Mouse (Mus musculus): ENCODE measurements at regions not wholly inside any gene's neighbourhood (a gene's known extent, or its start where the extent isn't known, plus 50 kb on each side); places are given as distances from the start of the nearest gene placed in this dataset.
"Not testable (repeated sequence)": the region's sequence is repeated elsewhere in the genome, so short reads cannot be mapped to it uniquely, and the experiment has no call there.

- ATAC-seq (replicated peaks in 1 of 2; ENCODE audit: insufficient read depth in 1 of 2, low FRiP score in 2 of 2, low TSS enrichment in 1 of 2, low read depth in 1 of 2, poor library complexity in 2 of 2, severe bottlenecking in 2 of 2), result peak; percentile 60 to 69; a peak in 3 of 4 replicates
These were observed 112.8 kb upstream of the Zfp706 start for GRCm38 (mm10) chr15:37120381-37120780.

- ATAC-seq (replicated peaks in 1 of 2; ENCODE audit: insufficient read depth in 1 of 2, low FRiP score in 2 of 2, low TSS enrichment in 1 of 2, low read depth in 1 of 2, poor library complexity in 2 of 2, severe bottlenecking in 2 of 2), result 0 out of 4 replicates have a peak, but pooled peaks have one; percentile 32 to 42
These were observed 106.5 kb upstream of the Zfp706 start for GRCm38 (mm10) chr15:37114119-37114518.

GRCm38 (mm10) chr15:37110462-37110861 is 102.9 kb upstream of the Zfp706 start:
- ATAC-seq (replicated peaks in 1 of 2; ENCODE audit: insufficient read depth in 1 of 2, low FRiP score in 2 of 2, low TSS enrichment in 1 of 2, low read depth in 1 of 2, poor library complexity in 2 of 2, severe bottlenecking in 2 of 2), result no peak

DNA sequence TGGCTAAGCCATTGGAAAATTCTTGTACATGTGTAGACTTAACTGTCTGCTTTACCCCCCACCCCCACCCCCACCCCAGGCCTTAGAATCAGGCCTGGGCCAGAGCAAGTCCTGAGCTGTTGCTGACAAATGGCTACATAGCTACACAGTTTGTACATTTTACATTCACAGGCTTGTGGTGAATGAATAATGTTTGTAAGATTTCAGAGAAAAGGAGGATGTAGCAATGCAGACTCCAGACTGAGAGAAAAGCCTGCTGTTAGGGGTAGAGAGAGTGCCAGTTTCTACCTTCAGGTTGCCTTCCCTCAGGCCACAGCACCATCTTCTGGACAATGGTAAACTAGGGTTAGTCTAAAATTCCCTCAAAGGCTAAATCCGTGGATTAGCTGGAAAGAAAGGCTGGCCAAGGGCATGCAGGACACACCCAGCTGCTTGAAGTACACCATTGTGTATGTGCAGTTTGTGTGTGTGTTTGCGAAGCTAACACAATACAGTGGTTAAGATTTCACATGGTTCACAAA is 94.5 kb upstream of the Zfp706 start:
- ATAC-seq (replicated peaks in 1 of 2; ENCODE audit: insufficient read depth in 1 of 2, low FRiP score in 2 of 2, low TSS enrichment in 1 of 2, low read depth in 1 of 2, poor library complexity in 2 of 2, severe bottlenecking in 2 of 2), result no peak

GRCm38 (mm10) chr15:37101419-37101818 is 93.8 kb upstream of the Zfp706 start:
- no peak for ATAC-seq (replicated peaks in 1 of 2; ENCODE audit: insufficient read depth in 1 of 2, low FRiP score in 2 of 2, low TSS enrichment in 1 of 2, low read depth in 1 of 2, poor library complexity in 2 of 2, severe bottlenecking in 2 of 2)

GRCm38 (mm10) chr15:37100767-37101288 is 93.3 kb upstream of the Zfp706 start:
- ATAC-seq (replicated peaks in 1 of 2; ENCODE audit: insufficient read depth in 1 of 2, low FRiP score in 2 of 2, low TSS enrichment in 1 of 2, low read depth in 1 of 2, poor library complexity in 2 of 2, severe bottlenecking in 2 of 2), result no peak

DNA sequence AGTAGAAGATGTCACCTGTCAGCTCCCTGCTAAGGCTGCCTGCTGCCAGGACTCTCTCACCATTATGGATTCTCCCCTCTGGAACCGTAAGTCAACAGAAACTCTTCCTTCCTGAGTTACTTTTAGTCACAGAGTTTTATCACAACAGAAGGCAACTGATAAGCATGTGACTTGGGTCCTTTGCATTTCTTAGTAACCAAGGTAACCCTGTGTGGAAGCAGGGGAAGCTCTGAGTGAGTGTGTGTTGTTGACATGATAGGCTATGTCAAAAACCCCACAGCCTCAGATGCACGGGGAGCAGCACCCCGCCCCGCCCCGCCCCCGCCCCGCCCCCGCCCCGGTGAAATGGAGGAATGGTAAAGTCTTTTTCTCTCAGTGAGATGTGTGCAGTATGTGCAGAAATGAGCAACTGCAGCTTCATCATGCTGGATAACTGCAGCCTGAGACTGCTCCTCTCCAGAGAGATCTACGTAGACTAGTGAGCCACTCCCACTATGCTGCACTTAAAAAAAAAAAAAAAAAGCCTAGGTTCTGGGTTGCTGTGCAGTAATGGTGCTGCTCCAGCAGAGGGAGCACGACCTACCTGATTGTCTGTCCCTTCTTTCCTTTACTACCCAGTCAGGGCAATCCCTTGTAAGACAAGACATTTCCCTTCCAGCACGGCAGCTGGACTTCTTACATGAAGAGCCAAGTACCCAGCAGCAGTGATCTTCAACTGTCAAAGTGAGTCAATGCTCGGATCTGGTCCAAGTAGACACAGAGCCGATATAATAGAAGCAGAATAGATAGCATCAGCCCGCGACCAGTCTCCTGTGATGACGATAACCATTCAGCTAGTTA is 92.6 kb upstream of the Zfp706 start:
- peak; percentile 59 to 76 for ATAC-seq (replicated peaks in 1 of 2; ENCODE audit: insufficient read depth in 1 of 2, low FRiP score in 2 of 2, low TSS enrichment in 1 of 2, low read depth in 1 of 2, poor library complexity in 2 of 2, severe bottlenecking in 2 of 2)

DNA sequence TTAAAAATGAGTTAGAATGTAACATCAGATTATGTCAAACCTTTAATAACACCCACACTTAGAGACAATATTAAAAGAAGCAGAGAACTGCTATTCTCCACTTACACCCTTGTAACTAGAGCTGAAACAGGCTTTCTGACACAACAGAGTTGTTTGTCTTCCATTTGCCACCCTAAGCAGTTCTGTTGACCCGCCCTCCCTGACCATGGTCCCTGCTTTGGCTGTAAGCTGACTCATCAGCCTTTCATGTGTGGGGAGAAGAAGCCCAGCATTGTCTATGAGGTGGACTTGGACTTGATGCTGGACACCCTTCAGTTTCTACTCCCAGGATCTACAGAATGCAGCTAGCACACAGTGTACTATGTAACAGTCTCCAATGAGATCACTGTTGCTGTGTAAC is 91.6 kb upstream of the Zfp706 start:
- no peak for ATAC-seq (replicated peaks in 1 of 2; ENCODE audit: insufficient read depth in 1 of 2, low FRiP score in 2 of 2, low TSS enrichment in 1 of 2, low read depth in 1 of 2, poor library complexity in 2 of 2, severe bottlenecking in 2 of 2)

- no peak for ATAC-seq (replicated peaks in 1 of 2; ENCODE audit: insufficient read depth in 1 of 2, low FRiP score in 2 of 2, low TSS enrichment in 1 of 2, low read depth in 1 of 2, poor library complexity in 2 of 2, severe bottlenecking in 2 of 2)
These were observed 89.9 kb upstream of the Zfp706 start for GRCm38 (mm10) chr15:37097426-37097825.

- not testable (repeated sequence) for ATAC-seq (replicated peaks in 1 of 2; ENCODE audit: insufficient read depth in 1 of 2, low FRiP score in 2 of 2, low TSS enrichment in 1 of 2, low read depth in 1 of 2, poor library complexity in 2 of 2, severe bottlenecking in 2 of 2)
These were observed 83.6 kb upstream of the Zfp706 start for GRCm38 (mm10) chr15:37091171-37091570.

GRCm38 (mm10) chr15:37083726-37084125 is 76.2 kb upstream of the Zfp706 start:
- ATAC-seq (replicated peaks in 1 of 2; ENCODE audit: insufficient read depth in 1 of 2, low FRiP score in 2 of 2, low TSS enrichment in 1 of 2, low read depth in 1 of 2, poor library complexity in 2 of 2, severe bottlenecking in 2 of 2), result no peak

- ATAC-seq (replicated peaks in 1 of 2; ENCODE audit: insufficient read depth in 1 of 2, low FRiP score in 2 of 2, low TSS enrichment in 1 of 2, low read depth in 1 of 2, poor library complexity in 2 of 2, severe bottlenecking in 2 of 2), result no peak
These were observed 74.3 kb upstream of the Zfp706 start for GRCm38 (mm10) chr15:37081836-37082235.

DNA sequence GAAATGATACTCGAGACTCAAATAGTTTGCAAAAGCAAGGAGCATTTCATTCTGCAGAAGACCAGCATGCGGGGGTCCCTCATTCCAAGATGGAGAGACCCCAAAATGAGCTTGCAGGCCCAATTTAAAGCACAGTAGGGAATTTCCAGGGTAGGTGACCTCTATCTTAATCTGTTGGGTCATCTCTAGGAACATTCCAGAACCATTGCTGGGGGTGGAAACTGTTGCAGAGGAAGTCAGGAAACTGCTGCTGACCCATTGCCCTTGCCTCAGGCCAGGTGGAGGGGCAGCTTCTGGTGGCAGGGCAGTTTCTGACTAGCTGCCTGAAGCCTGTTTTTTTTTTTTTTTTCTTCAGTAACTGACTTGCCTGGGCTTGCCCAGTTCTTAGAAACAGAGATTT is 73.4 kb upstream of the Zfp706 start:
- ATAC-seq (replicated peaks in 1 of 2; ENCODE audit: insufficient read depth in 1 of 2, low FRiP score in 2 of 2, low TSS enrichment in 1 of 2, low read depth in 1 of 2, poor library complexity in 2 of 2, severe bottlenecking in 2 of 2), result no peak

DNA sequence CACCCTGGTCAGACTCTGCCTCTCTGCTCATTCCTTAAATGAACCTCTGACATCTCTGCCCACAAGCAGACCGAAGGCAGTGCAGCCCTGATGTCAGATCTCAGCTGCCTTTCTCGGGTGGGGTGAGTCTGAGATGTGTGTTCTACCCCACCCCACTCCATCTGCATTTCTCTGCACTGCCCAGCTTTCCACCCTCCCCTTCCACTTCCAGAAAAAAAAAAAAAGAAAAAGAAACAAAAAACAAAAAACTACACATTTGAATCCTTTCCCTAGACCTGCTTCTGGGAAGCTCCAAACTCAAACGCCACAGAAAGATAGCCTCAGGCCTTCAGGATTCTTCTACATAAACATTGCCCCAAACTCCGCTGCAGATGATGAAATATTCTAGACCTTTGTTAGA is 72.8 kb upstream of the Zfp706 start:
- no peak for ATAC-seq (replicated peaks in 1 of 2; ENCODE audit: insufficient read depth in 1 of 2, low FRiP score in 2 of 2, low TSS enrichment in 1 of 2, low read depth in 1 of 2, poor library complexity in 2 of 2, severe bottlenecking in 2 of 2)

GRCm38 (mm10) chr15:37074207-37074606 is 66.6 kb upstream of the Zfp706 start:
- not testable (repeated sequence) for ATAC-seq (replicated peaks in 1 of 2; ENCODE audit: insufficient read depth in 1 of 2, low FRiP score in 2 of 2, low TSS enrichment in 1 of 2, low read depth in 1 of 2, poor library complexity in 2 of 2, severe bottlenecking in 2 of 2)

GRCm38 (mm10) chr15:37072202-37072862 is 64.8 kb upstream of the Zfp706 start:
- ATAC-seq (replicated peaks in 1 of 2; ENCODE audit: insufficient read depth in 1 of 2, low FRiP score in 2 of 2, low TSS enrichment in 1 of 2, low read depth in 1 of 2, poor library complexity in 2 of 2, severe bottlenecking in 2 of 2), result no peak

DNA sequence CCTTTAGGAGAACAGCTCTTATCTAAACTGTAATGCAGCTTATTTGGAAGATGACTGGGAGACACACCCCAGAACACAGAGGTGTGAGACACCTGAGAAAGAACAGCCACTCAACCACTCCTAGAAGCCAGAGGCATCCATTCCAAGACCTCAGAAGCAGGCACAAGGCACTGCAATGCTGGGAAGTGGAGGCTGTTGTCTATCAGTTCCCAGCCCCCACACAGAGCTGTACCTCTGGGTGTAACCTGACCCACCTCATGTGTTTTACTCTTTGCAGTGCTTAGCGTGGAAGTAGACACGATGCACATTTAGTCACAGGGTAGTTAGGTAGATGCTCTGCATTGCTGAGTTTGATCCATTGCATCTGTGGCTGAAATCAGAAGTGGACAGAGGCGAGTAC is 62.6 kb upstream of the Zfp706 start:
- no peak for ATAC-seq (replicated peaks in 1 of 2; ENCODE audit: insufficient read depth in 1 of 2, low FRiP score in 2 of 2, low TSS enrichment in 1 of 2, low read depth in 1 of 2, poor library complexity in 2 of 2, severe bottlenecking in 2 of 2)

DNA sequence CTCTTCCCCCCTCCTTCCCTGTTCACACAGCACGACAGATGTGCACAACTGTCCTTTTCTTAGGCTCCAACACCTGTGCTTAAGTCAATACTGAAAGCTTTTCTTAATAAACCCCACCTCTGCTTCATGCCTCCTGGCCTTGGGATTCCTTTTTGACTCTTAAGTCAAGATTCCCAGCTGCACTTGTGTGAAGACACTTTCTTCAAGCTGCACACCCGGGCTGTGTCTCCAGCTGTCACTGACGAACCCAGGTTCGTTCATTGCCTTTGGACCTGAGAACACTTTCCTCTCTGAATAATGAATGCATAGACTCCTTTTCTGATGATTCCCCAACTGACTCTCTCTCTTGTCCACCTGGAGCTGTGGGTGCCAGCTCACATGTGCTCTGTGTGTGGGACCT is 59.8 kb upstream of the Zfp706 start:
- no peak for ATAC-seq (replicated peaks in 1 of 2; ENCODE audit: insufficient read depth in 1 of 2, low FRiP score in 2 of 2, low TSS enrichment in 1 of 2, low read depth in 1 of 2, poor library complexity in 2 of 2, severe bottlenecking in 2 of 2)
